ENCODE assay signal across 17 mouse cellular contexts in the genomic region with DNA sequence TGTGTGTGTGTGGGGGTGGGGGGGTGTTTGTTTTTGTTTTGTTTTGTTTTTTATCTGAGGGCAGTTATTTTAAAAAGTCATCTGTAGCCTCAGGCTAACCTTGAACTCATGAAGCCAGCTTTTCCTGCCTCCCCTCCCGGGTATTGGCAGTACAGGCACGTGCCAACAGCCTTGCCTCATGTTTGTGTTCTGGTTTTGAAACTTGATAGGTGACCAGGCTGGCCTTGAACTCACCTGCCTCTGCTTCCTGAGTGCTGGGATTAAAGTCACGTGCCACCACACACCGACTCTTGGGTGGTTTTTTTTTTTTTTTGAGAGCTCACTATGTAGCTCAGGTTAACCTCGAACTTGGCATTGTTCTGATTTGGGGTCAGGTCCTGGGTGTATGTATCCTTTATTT. TPM values are rescaled to one million over a fixed set of nuclear protein-coding genes. Genes with fewer than 3 reads are reported as not detected.
"Had no signal": no experiment of that assay in that cellular context is flagged by ENCODE, and none has a peak within 500 bp of the region (broad histone marks: within the 10 kb centered on the region; RNA-seq: fewer than 3 reads in every experiment).

No protein-coding gene starts in this region.

- H3K4me3 ChIP-seq: lung, embryonic 15.5 days; megakaryocyte, embryonic 14.5 days; midbrain, embryonic 13.5 days; midbrain, embryonic 15.5 days; neural tube, embryonic 12.5 days; stomach, embryonic 15.5 days had no signal

- H3K9ac ChIP-seq: lung, embryonic 15.5 days; midbrain, embryonic 13.5 days; midbrain, embryonic 15.5 days; neural tube, embryonic 12.5 days; stomach, embryonic 15.5 days had no signal

- H3K9me3 ChIP-seq: lung, embryonic 15.5 days; megakaryocyte, embryonic 14.5 days; midbrain, embryonic 13.5 days; midbrain, embryonic 15.5 days; neural tube, embryonic 12.5 days; stomach, embryonic 15.5 days had no signal

- DNase-seq: lung, adult 2 months; lung, postnatal 14 days; lung, postnatal 36 days; right cerebral cortex, postnatal 14 days; thymus, adult 2 months; thymus, postnatal 25 days; thymus, postnatal 4 days had no signal

- H3K27me3 ChIP-seq: lung, embryonic 15.5 days; midbrain, embryonic 13.5 days; midbrain, embryonic 15.5 days; neural tube, embryonic 12.5 days; stomach, embryonic 15.5 days had no signal

- H3K4me2 ChIP-seq: lung, embryonic 15.5 days; midbrain, embryonic 11.5 days; midbrain, embryonic 13.5 days; midbrain, embryonic 15.5 days; neural tube, embryonic 12.5 days; stomach, embryonic 15.5 days had no signal

- H3K36me3 ChIP-seq: lung, embryonic 15.5 days; stomach, embryonic 15.5 days had no signal

- H3K27ac ChIP-seq: lung, embryonic 15.5 days; macrophage; midbrain, embryonic 13.5 days; midbrain, embryonic 15.5 days; neural tube, embryonic 12.5 days; stomach, embryonic 15.5 days; stomach, postnatal 0 days had no signal

- ATAC-seq: lung, postnatal 0 days; midbrain, embryonic 13.5 days; midbrain, embryonic 15.5 days had no signal

RNA-seq across cellular contexts. Expression of a gene that starts 21.0 kb away (rescaled TPM):
- polyA plus RNA-seq: macrophage had no signal
